Mouse (Mus musculus): ENCODE results near the gene Tab2. TPM values are rescaled to one million over a fixed set of nuclear protein-coding genes. Genes with fewer than 3 reads are reported as not detected.

Tab2 gene
- polyA plus RNA-seq, 1 experiment: 101 TPM

DNA sequence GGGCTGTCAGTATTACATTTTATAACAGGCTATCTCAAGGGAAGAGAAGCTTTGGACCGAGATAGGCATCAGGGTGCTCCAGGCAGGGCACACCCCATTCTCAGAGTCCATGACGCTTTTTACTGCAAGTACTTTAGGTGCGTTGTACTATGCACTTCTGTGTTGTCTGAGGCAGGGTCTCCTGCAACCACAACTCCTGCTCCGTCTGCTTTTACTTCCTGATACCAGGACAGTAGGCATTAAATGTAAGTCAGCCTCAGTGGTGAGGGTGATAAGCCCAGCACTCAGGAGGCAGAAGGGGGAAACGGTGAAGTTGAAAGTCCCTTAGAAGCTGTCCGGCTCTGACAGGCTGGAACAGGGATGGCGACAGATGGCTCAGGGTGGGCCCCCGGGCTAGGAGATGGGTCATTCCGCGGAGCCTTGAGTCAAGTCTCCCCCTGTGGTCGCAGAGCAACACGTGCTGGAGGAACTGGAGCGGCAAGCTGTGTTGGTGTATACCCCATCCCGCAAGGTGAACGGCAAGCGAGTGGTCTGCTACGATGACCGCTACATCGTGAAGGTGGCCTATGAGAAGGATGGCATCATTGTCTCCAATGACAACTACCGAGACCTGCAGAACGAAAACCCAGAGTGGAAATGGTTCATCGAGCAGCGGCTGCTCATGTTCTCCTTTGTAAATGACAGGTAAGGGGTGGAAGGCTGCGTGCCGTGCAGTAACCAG, 93.9 kb downstream of the Tab2 start:
- H3K27ac ChIP-seq (ENCODE audit: insufficient read depth, low read length): no peak overlapping the region

DNA sequence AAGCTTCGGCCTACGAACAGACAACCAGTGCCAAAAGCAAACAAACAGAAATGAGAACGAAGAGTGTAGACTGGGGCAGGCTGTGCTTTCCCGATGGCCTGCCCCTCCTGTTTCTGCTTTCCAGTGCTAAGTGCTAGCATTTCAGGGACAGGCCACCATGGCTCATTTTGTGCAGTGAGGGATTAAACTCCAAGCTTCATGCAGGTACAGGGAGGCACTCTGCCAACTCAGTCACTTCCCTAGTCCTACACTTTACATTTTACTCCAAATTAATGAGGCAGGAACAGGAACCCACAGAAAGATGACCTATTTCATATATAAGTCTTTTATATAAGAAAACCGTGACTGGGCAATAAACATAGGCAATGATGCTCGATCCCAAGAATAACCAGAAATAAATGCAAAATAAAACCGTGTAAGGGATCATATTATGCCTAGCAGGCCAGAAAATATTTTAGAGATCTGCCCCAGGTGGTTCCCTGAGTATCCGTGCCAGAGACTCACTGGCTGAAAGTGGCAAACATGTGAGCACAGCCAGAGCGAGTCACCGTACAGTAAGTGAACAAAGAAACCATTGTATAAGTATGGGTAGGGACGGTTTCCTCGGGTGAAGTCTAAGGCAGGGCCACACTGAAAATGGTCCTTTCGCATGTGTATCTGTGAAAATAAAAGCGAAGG, 94.6 kb downstream of the Tab2 start:
- Histone ChIP-seq H3K9ac (ENCODE audit: low read depth, poor library complexity, severe bottlenecking) (no peak overlapping the region), H3K9me3 (replicated peaks; ENCODE audit: control insufficient read depth, insufficient read depth, low read length, poor library complexity, severe bottlenecking) (no peaks in the 10 kb centered on the region)

More for the DNA sequence above, 93.9 kb downstream of the Tab2 start:
- no peaks in the 10 kb centered on the region for H3K9me3 ChIP-seq (replicated peaks; ENCODE audit: control insufficient read depth, insufficient read depth, low read length, poor library complexity, severe bottlenecking)
- H3K36me3 ChIP-seq (ENCODE audit: control insufficient read depth, insufficient read depth, low read length, poor library complexity, severe bottlenecking): no peaks in the 10 kb centered on the region
- H3K4me3 ChIP-seq (ENCODE audit: low read depth, low read length): no peak overlapping the region
- no peaks in the 10 kb centered on the region for H3K4me1 ChIP-seq (ENCODE audit: control insufficient read depth, insufficient read depth, low read length)
- H3K27me3 ChIP-seq (ENCODE audit: control insufficient read depth, insufficient read depth, low read length, poor library complexity, severe bottlenecking): no peaks in the 10 kb centered on the region
- H3K9ac ChIP-seq (ENCODE audit: low read depth, poor library complexity, severe bottlenecking): no peak overlapping the region
- TF ChIP-seq EP300 (IDR thresholded peaks at IDR 0.05; ENCODE audit: insufficient read depth, low read depth, low read length) (no peak), CTCF (IDR thresholded peaks at IDR 0.05; ENCODE audit: low read depth, low read length) (no peak), POLR2A (IDR thresholded peaks at IDR 0.05; ENCODE audit: insufficient read depth, low read length) (no peak)

DNA sequence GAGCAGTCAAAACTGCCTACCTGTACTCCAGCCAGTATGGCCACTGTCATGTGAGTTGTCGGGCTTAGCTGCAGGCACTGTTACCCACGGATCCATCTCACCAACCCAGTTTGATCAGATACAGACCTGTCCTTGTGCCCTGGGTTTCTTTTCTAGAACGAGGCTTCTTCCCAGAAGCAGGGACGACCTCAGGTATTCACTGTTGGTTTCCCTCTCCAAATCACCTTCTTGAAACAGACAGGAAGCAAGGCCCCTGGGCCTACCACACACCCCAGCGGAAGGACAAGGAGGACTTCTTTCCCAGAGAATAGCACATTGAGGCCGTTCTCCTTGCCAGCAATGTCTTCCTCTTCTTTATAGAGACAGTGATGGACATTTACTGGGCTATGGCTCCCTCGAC, 95.5 kb downstream of the Tab2 start:
- H3K9me3 ChIP-seq (replicated peaks; ENCODE audit: control insufficient read depth, insufficient read depth, low read length, poor library complexity, severe bottlenecking): no peaks in the 10 kb centered on the region
- H3K36me3 ChIP-seq (ENCODE audit: control insufficient read depth, insufficient read depth, low read length, poor library complexity, severe bottlenecking): no peaks in the 10 kb centered on the region
- H3K27me3 ChIP-seq (ENCODE audit: control insufficient read depth, insufficient read depth, low read length, poor library complexity, severe bottlenecking): no peaks in the 10 kb centered on the region
- no peaks in the 10 kb centered on the region for H3K4me1 ChIP-seq (ENCODE audit: control insufficient read depth, insufficient read depth, low read length)
- no peak overlapping the region for H3K4me3 ChIP-seq (ENCODE audit: low read depth, low read length)
- no peak for TF ChIP-seq POLR2A (IDR thresholded peaks at IDR 0.05; ENCODE audit: insufficient read depth, low read length)
- TF ChIP-seq CTCF (IDR thresholded peaks at IDR 0.05; ENCODE audit: low read depth, low read length): no peak
- no peak for TF ChIP-seq EP300 (IDR thresholded peaks at IDR 0.05; ENCODE audit: insufficient read depth, low read depth, low read length)
- no peak overlapping the region for H3K9ac ChIP-seq (ENCODE audit: low read depth, poor library complexity, severe bottlenecking)
- no peak overlapping the region for H3K27ac ChIP-seq (ENCODE audit: insufficient read depth, low read length)

More for the DNA sequence above, 94.6 kb downstream of the Tab2 start:
- Histone ChIP-seq H3K4me3 (ENCODE audit: low read depth, low read length) (no peak overlapping the region), H3K27ac (ENCODE audit: insufficient read depth, low read length) (no peak overlapping the region), H3K36me3 (ENCODE audit: control insufficient read depth, insufficient read depth, low read length, poor library complexity, severe bottlenecking) (no peaks in the 10 kb centered on the region), H3K27me3 (ENCODE audit: control insufficient read depth, insufficient read depth, low read length, poor library complexity, severe bottlenecking) (no peaks in the 10 kb centered on the region), H3K4me1 (ENCODE audit: control insufficient read depth, insufficient read depth, low read length) (no peaks in the 10 kb centered on the region)
- TF ChIP-seq CTCF (IDR thresholded peaks at IDR 0.05; ENCODE audit: low read depth, low read length) (no peak), EP300 (IDR thresholded peaks at IDR 0.05; ENCODE audit: insufficient read depth, low read depth, low read length) (no peak), POLR2A (IDR thresholded peaks at IDR 0.05; ENCODE audit: insufficient read depth, low read length) (no peak)

Other genes with a start within 250 kb of the Tab2 start
- 58.4 and 59.1 TPM in 2 replicates for gene Katna1, start 230.2 kb downstream of the Tab2 start, polyA plus RNA-seq (2011; ENCODE audit: insufficient read depth, insufficient read length, low read depth, missing spikeins)
- gene Ginm1, start 163.4 kb downstream of the Tab2 start, polyA plus RNA-seq (2011; ENCODE audit: insufficient read depth, insufficient read length, low read depth, missing spikeins): 33.6 and 39.9 TPM in 2 replicates
- gene Ppil4, start 163.3 kb downstream of the Tab2 start, polyA plus RNA-seq (2011; ENCODE audit: insufficient read depth, insufficient read length, low read depth, missing spikeins): 42.3 and 42.7 TPM in 2 replicates
- gene Zc3h12d, start 123.8 kb downstream of the Tab2 start, polyA plus RNA-seq (2011; ENCODE audit: insufficient read depth, insufficient read length, low read depth, missing spikeins): not detected in 2 replicates